Mouse (Mus musculus) forebrain, embryonic 14.5 days (tissue): ENCODE results near the gene Rps18. TPM values are rescaled to one million over a fixed set of nuclear protein-coding genes. Genes with fewer than 3 reads are reported as not detected.
A peak's percentile ranks its signal among the peaks of the same experiment; 100 is the strongest.
"Not testable (repeated sequence)": the region's sequence is repeated elsewhere in the genome, so short reads cannot be mapped to it uniquely, and the experiment has no call there.

Experiments
- ATAC-seq: fragments of 200-750 bp; cut with Nextera tagmentation; 2 replicates; pipeline ENCODE4 v1.8.0; 2017; ENCODE audit warnings: mild to moderate bottlenecking, moderate library complexity
- DNase-seq: peaks from one replicate; pipeline ENCODE4 v3.0.0-alpha.2; 2015; ENCODE audit warnings: low spot score
- H3K27ac ChIP-seq: fragments of 300-500 bp; sonication (generic); 2 replicates; pipeline ENCODE4 v1.5.1; 2014; ENCODE audit warnings: low read depth, mild to moderate bottlenecking, control low read depth, low read length, moderate library complexity
- H3K27me3 ChIP-seq: fragments of 300-500 bp; sonication (generic); replicated peaks from 2 replicates; pipeline ENCODE4 v1.6.1; 2014; ENCODE audit warnings: low read length, control low read depth, mixed read lengths; ENCODE audit not compliant: control insufficient read depth, insufficient read depth
- H3K36me3 ChIP-seq: fragments of 300-500 bp; sonication (generic); 2 replicates; pipeline ENCODE4 v1.6.1; 2014; ENCODE audit warnings: low read length, control low read depth; ENCODE audit not compliant: control insufficient read depth, insufficient read depth
- H3K4me1 ChIP-seq: fragments of 300-500 bp; sonication (generic); 2 replicates; pipeline ENCODE4 v1.6.1; 2014; ENCODE audit warnings: antibody characterized with exemption, low read length, control low read depth; ENCODE audit not compliant: control insufficient read depth, insufficient read depth
- H3K4me2 ChIP-seq: fragments of 300-500 bp; sonication (generic); 2 replicates; pipeline ENCODE4 v1.6.1; 2014; ENCODE audit warnings: mild to moderate bottlenecking, control low read depth, low read length
- H3K4me3 ChIP-seq: fragments of 300-500 bp; sonication (generic); 2 replicates; pipeline ENCODE4 v1.5.1; 2014; ENCODE audit warnings: low read depth, low read length, control low read depth
- H3K9ac ChIP-seq: fragments of 300-500 bp; sonication (generic); 2 replicates; pipeline ENCODE4 v1.6.1; 2014; ENCODE audit warnings: mild to moderate bottlenecking, low read length, control low read depth, moderate library complexity
- H3K9me3 ChIP-seq: fragments of 300-500 bp; sonication (generic); replicated peaks from 2 replicates; pipeline ENCODE4 v1.6.1; 2016; ENCODE audit warnings: low read length, control low read depth, mixed read lengths; ENCODE audit not compliant: control insufficient read depth
- WGBS: fragments of 180-500 bp; shearing (Covaris S2); extraction: QIAGEN DNeasy Blood & Tissue Kit; methylation state at CpG from one replicate; pipeline ENCODE4 v1.1.7; 2014; 5-methylcytosine and 5-hydroxymethylcytosine counted together
- polyA plus RNA-seq: library from polyadenylated mRNA; unstranded; fragments of >200 nt; fragmentation: Nextera tagmentation; extraction: Ambion mirVana; gene quantifications from 2 replicates; pipeline ENCODE4 v1.2.1, GENCODE M21; 2014

Gene Rps18
- polyA plus RNA-seq, 1 experiment from 2014 or later = 1,419 TPM

DNA sequence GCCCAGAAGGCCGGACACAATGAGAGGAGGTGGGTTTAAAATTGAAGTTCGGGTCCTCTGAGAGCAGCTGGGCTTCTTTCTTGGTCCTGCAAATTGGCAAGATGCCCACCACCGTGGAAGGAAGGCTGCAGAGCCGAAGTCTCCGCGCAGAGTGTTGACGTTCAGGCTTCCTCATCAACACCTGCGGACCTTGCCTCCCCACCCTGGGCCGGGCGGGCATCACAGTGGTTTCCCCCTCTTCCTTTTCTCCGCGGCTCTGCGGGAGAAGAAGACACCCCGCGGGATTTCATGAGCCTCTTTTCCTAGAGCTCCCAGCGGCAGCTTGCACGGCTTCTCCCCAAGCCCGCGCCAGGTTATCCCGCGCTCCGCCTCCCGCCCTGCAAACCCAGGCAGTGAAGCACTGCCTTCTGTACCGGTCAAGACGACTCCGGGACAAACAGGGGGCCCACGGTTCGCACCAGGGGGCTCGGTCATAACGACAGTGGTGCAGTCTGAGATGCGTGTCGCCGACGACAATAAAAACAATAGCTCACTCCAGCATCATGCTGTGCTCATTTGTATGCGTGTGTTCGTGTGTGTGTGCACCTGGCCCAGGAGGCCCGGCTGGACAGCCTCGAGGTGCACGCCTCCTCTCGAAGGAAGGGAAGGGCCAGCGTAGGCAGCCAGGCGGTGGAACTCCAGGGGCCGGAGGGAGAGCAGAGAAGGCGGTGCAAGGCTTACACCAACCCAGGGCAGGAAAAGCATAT is 47.3 kb downstream of the Rps18 start:
- H3K9ac ChIP-seq = peak overlapping the region; percentile 75
- peak overlapping the region; percentile 93 for H3K4me2 ChIP-seq
- H3K4me1 ChIP-seq = peaks cover 11% of the 10 kb centered on the region
- H3K27me3 ChIP-seq = no peaks in the 10 kb centered on the region
- under 1% methylated on average over 44 of the region's 44 CpGs for WGBS
- H3K36me3 ChIP-seq = peaks cover 24% of the 10 kb centered on the region
- peak overlapping the region; percentile 86 for H3K27ac ChIP-seq
- peak; percentile 66 for DNase-seq
- H3K4me3 ChIP-seq = peak overlapping the region; percentile 94
- peak; percentile 0; the same call in 1 of the 2 replicates for ATAC-seq
- H3K9me3 ChIP-seq = no peaks in the 10 kb centered on the region

DNA sequence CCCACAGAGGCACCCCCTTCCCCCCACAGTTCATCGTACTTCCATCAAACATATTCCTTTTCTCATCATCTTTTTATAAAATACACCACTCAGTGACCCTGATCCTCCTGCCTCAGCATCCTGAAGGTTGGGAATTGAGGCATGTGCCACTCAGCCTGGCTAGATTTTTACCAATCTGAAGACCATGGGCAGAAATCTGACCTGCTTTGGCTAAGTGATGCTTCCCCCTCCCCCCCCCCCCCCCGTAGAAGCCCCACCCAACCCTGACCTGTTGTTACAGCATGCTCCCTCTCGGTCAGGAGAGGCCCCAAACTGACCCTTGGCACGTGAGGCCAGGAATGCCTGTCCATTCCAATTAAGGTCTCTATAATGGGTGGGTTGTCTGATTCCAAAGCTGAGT is 51.0 kb downstream of the Rps18 start, which contains the start of gene Platr17:
Gene Platr17, plus strand, starts transcription at position 301 of the 400 bp plus-strand sequence.
- ATAC-seq, H3K9ac ChIP-seq: not testable (repeated sequence)
- WGBS = 47% methylated on average over 3 of the region's 4 CpGs

DNA sequence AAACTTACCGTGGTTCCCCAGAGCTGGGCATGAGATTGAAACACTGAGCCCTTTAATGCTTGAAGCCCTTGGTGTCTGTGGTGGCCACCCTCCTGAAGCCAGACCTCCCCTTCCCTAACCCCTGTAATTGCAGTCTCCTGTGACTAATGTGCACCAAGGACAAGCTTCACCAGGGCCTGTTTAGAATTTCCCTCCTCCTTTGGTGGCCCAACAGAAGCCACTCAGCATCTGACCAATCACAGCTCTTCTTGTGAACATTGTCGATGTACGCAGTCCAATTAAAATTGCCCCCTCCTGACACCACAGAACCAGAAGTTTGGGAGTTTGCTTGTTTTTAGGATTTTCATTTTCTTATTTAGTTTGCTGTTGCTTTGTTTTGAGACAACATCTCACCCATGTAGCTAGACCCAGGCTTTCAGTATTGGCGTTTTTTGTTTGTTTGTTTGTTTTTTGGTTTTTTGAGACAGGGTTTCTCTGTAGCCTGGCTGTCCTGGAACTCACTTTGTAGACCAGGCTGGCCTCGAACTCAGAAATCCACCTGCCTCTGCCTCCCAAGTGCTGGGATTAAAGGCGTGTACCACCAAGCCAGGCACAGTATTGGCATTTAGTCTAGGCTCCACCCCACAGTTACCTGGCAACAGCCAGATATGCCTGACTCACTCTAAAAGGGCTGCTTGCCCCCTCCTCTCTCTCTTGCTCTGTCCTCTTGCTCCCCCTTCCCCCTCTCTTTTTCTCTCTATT is 51.7 kb downstream of the Rps18 start:
- 75% methylated on average over 6 of the region's 6 CpGs for WGBS
- H3K9me3 ChIP-seq, H3K27ac ChIP-seq, H3K27me3 ChIP-seq, DNase-seq, H3K4me3 ChIP-seq, H3K4me1 ChIP-seq, H3K4me2 ChIP-seq, H3K36me3 ChIP-seq, ATAC-seq, H3K9ac ChIP-seq: not testable (repeated sequence)

More for the DNA sequence above, 51.0 kb downstream of the Rps18 start, which contains the start of gene Platr17:
- H3K4me2 ChIP-seq, H3K36me3 ChIP-seq, H3K27ac ChIP-seq, H3K4me1 ChIP-seq, H3K9me3 ChIP-seq, DNase-seq, H3K27me3 ChIP-seq, H3K4me3 ChIP-seq: not testable (repeated sequence)

DNA sequence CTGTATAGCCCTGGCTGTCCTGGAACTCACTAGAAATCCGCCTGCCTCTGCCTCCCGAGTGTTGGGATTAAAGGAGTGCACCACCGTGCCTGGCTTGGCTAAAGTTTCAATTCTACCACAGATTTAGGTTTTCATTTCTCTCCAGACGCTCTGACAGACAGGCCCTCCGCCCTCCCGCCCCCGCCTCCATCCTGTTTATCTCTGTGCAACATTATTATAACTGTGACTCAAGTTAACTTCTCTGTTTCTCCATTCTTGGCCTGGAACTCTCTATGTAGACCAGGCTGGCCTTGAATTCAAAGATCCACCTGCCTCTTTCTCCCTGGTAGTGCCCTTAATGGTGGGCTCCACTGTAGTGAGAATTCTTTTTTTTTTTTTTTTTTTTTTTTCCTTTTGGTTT is 53.3 kb downstream of the Rps18 start:
- Histone ChIP-seq H3K9me3 (no peaks in the 10 kb centered on the region), H3K36me3 (no peaks in the 10 kb centered on the region), H3K4me1 (no peaks in the 10 kb centered on the region), H3K27ac (no peak overlapping the region), H3K27me3 (no peaks in the 10 kb centered on the region), H3K4me2 (no peak overlapping the region), H3K4me3 (no peak overlapping the region), H3K9ac (no peak overlapping the region)
- DNase-seq (no peak), ATAC-seq (no peak)
- 88% methylated on average over 7 of the region's 7 CpGs for WGBS

DNA sequence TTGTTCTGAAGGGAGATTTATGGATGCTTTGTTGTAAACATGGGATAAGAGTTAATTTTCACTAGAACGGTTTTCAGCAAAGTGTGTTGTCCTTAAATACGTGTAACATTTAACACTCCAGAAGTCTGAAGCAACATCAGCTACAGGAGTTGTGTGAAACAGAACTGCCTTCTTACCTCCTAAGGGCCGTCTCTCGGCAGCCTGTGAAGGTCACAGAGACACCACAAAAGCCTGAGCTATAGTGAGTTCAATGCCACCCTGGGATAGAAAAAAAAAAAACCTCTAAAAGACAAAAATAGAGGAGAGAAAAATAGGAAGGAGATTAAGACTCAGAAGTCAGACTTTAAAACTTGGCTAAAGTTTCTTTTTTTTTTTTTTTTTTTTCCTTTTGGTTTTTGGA is 53.7 kb downstream of the Rps18 start:
- H3K36me3 ChIP-seq = no peaks in the 10 kb centered on the region
- no peak overlapping the region for H3K27ac ChIP-seq
- no peaks in the 10 kb centered on the region for H3K9me3 ChIP-seq
- ATAC-seq (no peak), DNase-seq (no peak)
- WGBS = 78% methylated on average over 4 of the region's 4 CpGs
- no peak overlapping the region for H3K9ac ChIP-seq
- H3K27me3 ChIP-seq = no peaks in the 10 kb centered on the region
- H3K4me1 ChIP-seq = no peaks in the 10 kb centered on the region
- H3K4me2 ChIP-seq = no peak overlapping the region
- no peak overlapping the region for H3K4me3 ChIP-seq

Other genes starting within 250 kb of the Rps18 start
- 63.9 TPM in 2 replicates for gene March2, start 237.3 kb downstream of the Rps18 start, polyA plus RNA-seq
- gene Rab11b, start 195.5 kb downstream of the Rps18 start, polyA plus RNA-seq = 340 and 341 TPM in 2 replicates
- gene Angptl4, start 174.2 kb downstream of the Rps18 start, polyA plus RNA-seq = 15.2 and 15.8 TPM in 2 replicates
- 35.6 and 37.2 TPM in 2 replicates for gene Kank3, start 145.5 kb downstream of the Rps18 start, polyA plus RNA-seq
- gene Rps28, start 131.4 kb downstream of the Rps18 start, polyA plus RNA-seq = 624 and 885 TPM in 2 replicates
- 461 and 608 TPM in 2 replicates for gene Ndufa7, start 131.4 kb downstream of the Rps18 start, polyA plus RNA-seq
- gene Cd320, start 112.9 kb downstream of the Rps18 start, polyA plus RNA-seq = 66.8 and 86.0 TPM in 2 replicates
- not detected in 2 replicates for gene Gm7029, start 82.2 kb downstream of the Rps18 start, polyA plus RNA-seq
- 3.8 and 4.6 TPM in 2 replicates for gene Kifc1, start 65.3 kb downstream of the Rps18 start, polyA plus RNA-seq
- 0.28 TPM in 1 of 2 replicates, not detected in the other for gene Platr17, start 50.9 kb downstream of the Rps18 start, polyA plus RNA-seq
- 43.3 and 48.0 TPM in 2 replicates for gene Daxx, start 46.6 kb downstream of the Rps18 start, polyA plus RNA-seq
- 14.1 and 17.7 TPM in 2 replicates for gene Tapbp, start 40.1 kb downstream of the Rps18 start, polyA plus RNA-seq
- 12.3 and 12.6 TPM in 2 replicates for gene Zbtb22, start 40.1 kb downstream of the Rps18 start, polyA plus RNA-seq
- 27.2 and 36.0 TPM in 2 replicates for gene Rgl2, start 26.5 kb downstream of the Rps18 start, polyA plus RNA-seq
- gene Pfdn6, start 15.7 kb downstream of the Rps18 start, polyA plus RNA-seq = 185 and 192 TPM in 2 replicates
- gene Wdr46, start 15.3 kb downstream of the Rps18 start, polyA plus RNA-seq = 10.5 and 14.6 TPM in 2 replicates
- gene B3galt4, start 4.5 kb downstream of the Rps18 start, polyA plus RNA-seq = 6.0 and 6.7 TPM in 2 replicates
- gene Vps52, start 189 bp downstream of the Rps18 start, polyA plus RNA-seq = 41.6 and 50.4 TPM in 2 replicates
- gene H2-K1, start 44.3 kb upstream of the Rps18 start, polyA plus RNA-seq = 11.6 and 14.2 TPM in 2 replicates
- gene Ring1, start 68.7 kb upstream of the Rps18 start, polyA plus RNA-seq = 6.7 and 7.4 TPM in 2 replicates
- 60.2 and 75.4 TPM in 2 replicates for gene H2-Ke6, start 72.1 kb upstream of the Rps18 start, polyA plus RNA-seq
- gene Slc39a7, start 75.7 kb upstream of the Rps18 start, polyA plus RNA-seq = 78.3 and 84.1 TPM in 2 replicates
- 21.4 and 27.7 TPM in 2 replicates for gene Rxrb, start 75.8 kb upstream of the Rps18 start, polyA plus RNA-seq
- gene Col11a2, start 83.4 kb upstream of the Rps18 start, polyA plus RNA-seq = 0.95 and 1.6 TPM in 2 replicates
- gene H2-Oa, start 136.3 kb upstream of the Rps18 start, polyA plus RNA-seq = 0.22 TPM in 1 of 2 replicates, not detected in the other
- gene H2-DMa, start 163.5 kb upstream of the Rps18 start, polyA plus RNA-seq = 11.0 and 11.6 TPM in 2 replicates
- gene Brd2, start 166.6 kb upstream of the Rps18 start, polyA plus RNA-seq = 118 and 137 TPM in 2 replicates
- 0.18 and 0.36 TPM in 2 replicates for gene H2-DMb2, start 187.3 kb upstream of the Rps18 start, polyA plus RNA-seq
- gene H2-DMb1, start 197.1 kb upstream of the Rps18 start, polyA plus RNA-seq = 0.66 and 1.2 TPM in 2 replicates
- 1.1 and 1.2 TPM in 2 replicates for gene Tap1, start 231.6 kb upstream of the Rps18 start, polyA plus RNA-seq
- gene Psmb9, start 231.8 kb upstream of the Rps18 start, polyA plus RNA-seq = 0.58 and 1.0 TPM in 2 replicates
- 1.8 and 2.7 TPM in 2 replicates for gene Psmb8, start 241.7 kb upstream of the Rps18 start, polyA plus RNA-seq
- gene Tap2, start 247.5 kb upstream of the Rps18 start, polyA plus RNA-seq = 0.28 and 0.61 TPM in 2 replicates